Mouse (Mus musculus) lung, postnatal 4 days (tissue): ENCODE results near the gene Thsd4.

Source experiments
- DNase-seq, 2 experiments: peaks; one replicate each; pipeline ENCODE4 v3.0.0; 2021

Thsd4 gene

GRCm38 (mm10) chr9:60262515-60263140, 259.2 kb downstream of the Thsd4 start:
- no peak for DNase-seq

GRCm38 (mm10) chr9:60259626-60260025, 262.2 kb downstream of the Thsd4 start:
- no peak for DNase-seq

GRCm38 (mm10) chr9:60251765-60252164, 270.1 kb downstream of the Thsd4 start:
- peak; percentile 21 to 32 for DNase-seq

GRCm38 (mm10) chr9:60250403-60250802, 271.4 kb downstream of the Thsd4 start:
- DNase-seq = no peak

- no peak for DNase-seq
Observed at GRCm38 (mm10) chr9:60247998-60248397, 273.8 kb downstream of the Thsd4 start.

- peak in 1 of 2 experiments; percentile 71 for DNase-seq
Observed at GRCm38 (mm10) chr9:60244943-60245342, 276.9 kb downstream of the Thsd4 start.

- no peak for DNase-seq
Observed at GRCm38 (mm10) chr9:60243503-60243902, 278.3 kb downstream of the Thsd4 start.

GRCm38 (mm10) chr9:60237667-60238066, 284.2 kb downstream of the Thsd4 start:
- DNase-seq = peak; percentile 40 to 54

GRCm38 (mm10) chr9:60236155-60236554, 285.7 kb downstream of the Thsd4 start:
- peak in 1 of 2 experiments; percentile 38 for DNase-seq

- DNase-seq = peak; percentile 34 to 79
Observed at GRCm38 (mm10) chr9:60234233-60235115, 287.4 kb downstream of the Thsd4 start.

- peak in 1 of 2 experiments; percentile 12 for DNase-seq
Observed at GRCm38 (mm10) chr9:60231981-60232881, 289.6 kb downstream of the Thsd4 start.

GRCm38 (mm10) chr9:60229496-60229895, 292.4 kb downstream of the Thsd4 start:
- no peak for DNase-seq

- no peak for DNase-seq
Observed at GRCm38 (mm10) chr9:60227727-60228126, 294.1 kb downstream of the Thsd4 start.

GRCm38 (mm10) chr9:60226679-60227078, 295.2 kb downstream of the Thsd4 start:
- DNase-seq = no peak

GRCm38 (mm10) chr9:60226155-60226554, 295.7 kb downstream of the Thsd4 start:
- DNase-seq = no peak

- DNase-seq = no peak
Observed at GRCm38 (mm10) chr9:60225453-60225852, 296.4 kb downstream of the Thsd4 start.

GRCm38 (mm10) chr9:60224039-60224695, 297.7 kb downstream of the Thsd4 start:
- DNase-seq = no peak

GRCm38 (mm10) chr9:60220431-60220830, 301.4 kb downstream of the Thsd4 start:
- DNase-seq = no peak

- DNase-seq = no peak
Observed at GRCm38 (mm10) chr9:60218396-60218795, 303.4 kb downstream of the Thsd4 start.

GRCm38 (mm10) chr9:60216029-60216428, 305.8 kb downstream of the Thsd4 start:
- no peak for DNase-seq

- DNase-seq = no peak
Observed at GRCm38 (mm10) chr9:60213111-60213510, 308.7 kb downstream of the Thsd4 start.

GRCm38 (mm10) chr9:60208843-60209242, 313.0 kb downstream of the Thsd4 start:
- DNase-seq = no peak
